Mouse (Mus musculus) stomach, postnatal 0 days (tissue): ENCODE results near the gene Cavin1.

Experiments
- CTCF ChIP-seq: IDR thresholded peaks from 2 replicates; pipeline ENCODE4 v1.5.1; 2016; ENCODE audit warnings: antibody characterized with exemption, low read depth, mild to moderate bottlenecking, moderate library complexity
- EP300 ChIP-seq: optimal IDR thresholded peaks from 2 replicates; pipeline ENCODE3; 2016; ENCODE audit warnings: antibody characterized with exemption

GRCm38 (mm10) chr11:100931254-100931921, 39.3 kb downstream of the Cavin1 start:
- TF ChIP-seq CTCF = no peak
- no peak for TF ChIP-seq EP300
